Mouse (Mus musculus) 416B (cell line): Measurements from ENCODE around the gene Gm10645.
A peak's percentile ranks its signal among the peaks of the same experiment; 100 is the strongest.

ENCODE experiments used
- DNase-seq: peaks from one replicate; pipeline ENCODE4 v3.0.0; 2011; ENCODE audit warnings: low read depth

Gm10645 gene

GRCm38 (mm10) chr8:83165931-83166867, at the start of gene Gm10645:
Gene Gm10645, minus strand, starts transcription at chr8:83166170.
- no peak for DNase-seq

- DNase-seq: no peak
These were observed 49.1 kb upstream of the Gm10645 start for GRCm38 (mm10) chr8:83215065-83215464.

- DNase-seq: no peak
These were observed 44.7 kb upstream of the Gm10645 start for GRCm38 (mm10) chr8:83210676-83211075.

GRCm38 (mm10) chr8:83209581-83209980, 43.6 kb upstream of the Gm10645 start:
- no peak for DNase-seq

GRCm38 (mm10) chr8:83205907-83206306, 39.9 kb upstream of the Gm10645 start:
- no peak for DNase-seq

- DNase-seq: no peak
These were observed 37.0 kb upstream of the Gm10645 start for GRCm38 (mm10) chr8:83202946-83203345.

GRCm38 (mm10) chr8:83200191-83201177, 34.5 kb upstream of the Gm10645 start:
- no peak for DNase-seq

GRCm38 (mm10) chr8:83199715-83200114, 33.7 kb upstream of the Gm10645 start:
- DNase-seq: no peak

GRCm38 (mm10) chr8:83196088-83196487, 30.1 kb upstream of the Gm10645 start:
- no peak for DNase-seq

- no peak for DNase-seq
These were observed 23.6 kb upstream of the Gm10645 start for GRCm38 (mm10) chr8:83189538-83190095.

- DNase-seq: no peak
These were observed 21.5 kb upstream of the Gm10645 start for GRCm38 (mm10) chr8:83187363-83187962.

- no peak for DNase-seq
These were observed 20.4 kb upstream of the Gm10645 start for GRCm38 (mm10) chr8:83186376-83186775.

GRCm38 (mm10) chr8:83182784-83183183, 16.8 kb upstream of the Gm10645 start:
- DNase-seq: no peak

- DNase-seq: no peak
These were observed 16.0 kb upstream of the Gm10645 start for GRCm38 (mm10) chr8:83181851-83182482.

- DNase-seq: peak; percentile 33
These were observed 12.3 kb upstream of the Gm10645 start for GRCm38 (mm10) chr8:83178228-83178742.

GRCm38 (mm10) chr8:83177317-83178195, 11.6 kb upstream of the Gm10645 start:
- peak; percentile 3 for DNase-seq

GRCm38 (mm10) chr8:83176785-83177184, 10.8 kb upstream of the Gm10645 start:
- DNase-seq: no peak

GRCm38 (mm10) chr8:83175680-83176079, 9.7 kb upstream of the Gm10645 start:
- no peak for DNase-seq

- no peak for DNase-seq
These were observed 4.9 kb upstream of the Gm10645 start for GRCm38 (mm10) chr8:83170894-83171293.

GRCm38 (mm10) chr8:83169709-83170108, 3.7 kb upstream of the Gm10645 start:
- peak; percentile 31 for DNase-seq
